Mouse (Mus musculus) frontal cortex, adult 2 months (tissue): ENCODE data around the gene 0610040J01Rik. TPM values are rescaled to one million over a fixed set of nuclear protein-coding genes. Genes with fewer than 3 reads are reported as not detected.

Experiments used
- DNase-seq, 2 experiments: peaks; one replicate each; pipeline ENCODE4 v3.0.0; 2022; ENCODE audit warnings: low spot score in 1 of 2; ENCODE audit errors: extremely low spot score in 1 of 2
- polyA plus RNA-seq: library from polyadenylated mRNA; depleted of rRNA; stranded (reverse); fragments of >200 nt; gene quantifications from 2 replicates; pipeline ENCODE4 v1.2.3, GENCODE M21; 2012

Gene 0610040J01Rik
- polyA plus RNA-seq, 1 experiment: 8.1 TPM

DNA sequence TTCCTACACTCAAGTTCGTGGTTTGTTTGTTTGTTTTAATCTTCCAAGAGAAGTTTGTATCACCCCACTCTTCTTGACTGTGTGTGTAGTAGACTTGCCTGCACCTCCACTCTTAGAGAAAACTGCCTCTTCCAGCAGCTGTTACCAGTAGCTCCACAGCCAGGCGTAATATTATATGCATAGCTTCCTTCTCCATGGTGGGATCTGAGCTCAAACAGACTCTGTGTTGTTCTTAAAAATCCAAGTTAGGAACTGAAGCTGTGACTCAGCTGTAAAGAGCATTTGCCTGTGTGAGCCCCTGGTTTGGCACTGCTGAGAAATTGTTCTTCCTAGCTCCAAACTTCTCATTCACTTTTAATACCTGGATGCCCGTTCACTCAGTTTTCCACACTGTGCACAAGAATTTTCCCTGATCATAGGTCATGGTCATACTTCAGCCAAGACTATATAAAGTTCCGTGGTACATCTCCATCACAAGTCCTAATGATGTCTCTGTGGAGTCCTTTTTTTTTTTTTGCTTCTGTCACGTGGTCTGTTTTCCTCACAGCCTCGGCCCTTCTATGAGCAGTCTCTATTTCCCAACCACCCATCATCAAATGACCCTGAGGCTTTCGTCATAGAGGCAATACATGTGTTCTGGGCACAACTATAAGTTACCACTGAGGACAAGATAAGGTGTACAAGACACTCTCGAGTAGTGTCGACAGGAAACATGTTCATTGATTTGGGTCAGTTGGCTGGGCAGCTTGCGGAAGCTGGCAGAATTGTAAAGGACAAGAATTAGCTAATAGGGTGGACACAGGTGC lies 16.4 kb downstream of the 0610040J01Rik start:
- no peak for DNase-seq

DNA sequence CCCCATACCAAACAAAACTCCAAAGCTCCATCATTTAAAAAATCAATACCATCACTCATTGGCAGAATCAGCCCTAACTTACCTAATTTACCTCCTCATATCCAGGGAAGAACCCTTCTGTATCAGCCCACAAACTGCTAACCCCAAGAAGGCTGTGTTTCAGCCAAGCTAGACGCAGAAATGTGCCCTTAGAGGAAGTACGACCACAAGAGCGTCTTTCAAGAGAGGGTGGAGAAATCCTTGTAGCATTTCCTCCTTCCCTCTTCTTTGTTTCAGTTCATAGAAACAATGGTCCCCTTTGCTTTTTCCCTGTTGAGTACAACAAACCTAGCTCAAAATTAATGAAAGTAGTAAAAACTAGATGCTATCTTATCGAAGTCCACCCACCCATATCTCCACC lies 18.9 kb downstream of the 0610040J01Rik start:
- DNase-seq: no peak

DNA sequence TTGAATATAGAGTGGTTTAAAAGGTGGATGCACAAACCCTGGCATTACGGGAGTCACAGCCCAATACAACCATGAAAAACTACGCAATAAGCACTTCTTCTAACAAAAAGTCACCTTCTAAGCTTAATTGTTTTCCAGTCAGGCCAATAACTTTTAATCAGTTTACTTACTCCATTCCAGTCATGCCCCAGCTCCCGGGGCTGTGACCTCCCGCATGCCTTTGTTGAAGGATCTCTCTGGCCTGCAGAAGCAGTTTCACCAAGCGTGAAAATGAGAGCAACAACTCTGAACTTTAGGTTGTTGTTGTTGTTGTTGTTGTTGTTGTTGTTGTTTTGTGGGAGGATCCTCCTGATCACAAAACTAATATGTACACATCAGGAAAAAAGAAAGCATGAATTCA lies 21.8 kb downstream of the 0610040J01Rik start:
- no peak for DNase-seq

DNA sequence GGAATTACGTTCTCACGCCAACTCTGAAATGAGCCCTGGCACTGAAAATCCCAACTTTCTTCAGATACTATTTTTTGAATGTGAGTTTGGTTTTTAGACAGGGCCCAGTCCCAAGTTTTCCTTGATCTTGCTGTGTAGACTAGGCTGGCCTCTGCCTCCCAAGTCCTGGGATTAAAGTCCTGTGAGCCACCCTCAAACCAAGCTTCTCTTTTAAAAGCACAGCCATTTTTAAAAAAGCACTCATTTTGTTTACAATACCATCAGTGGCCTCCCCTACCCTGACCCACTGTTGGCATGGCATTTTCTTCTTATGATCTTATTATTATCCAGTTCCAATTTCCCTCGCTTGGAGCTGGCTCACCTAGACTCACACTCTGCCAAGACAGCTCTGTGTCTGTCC lies 22.3 kb downstream of the 0610040J01Rik start:
- no peak for DNase-seq

DNA sequence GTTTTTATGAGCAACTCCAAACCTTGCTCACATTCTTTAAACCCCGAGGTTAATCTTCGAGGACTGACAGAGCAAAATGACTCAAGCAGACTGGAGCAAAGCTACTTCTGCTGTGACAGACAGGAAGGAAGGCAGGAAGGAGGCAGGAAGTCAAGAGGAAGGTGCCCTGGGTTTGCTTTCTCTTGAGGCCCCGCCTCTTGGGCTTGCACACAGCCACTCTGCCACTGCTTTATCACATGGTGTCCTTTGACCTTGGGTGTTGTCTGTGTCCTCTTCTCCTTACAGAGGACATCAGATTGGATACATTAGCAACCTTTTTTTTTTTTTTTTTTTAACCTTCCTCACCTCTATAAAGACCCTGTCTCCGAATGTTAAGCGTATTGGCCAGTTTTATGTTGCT lies 25.0 kb downstream of the 0610040J01Rik start:
- no peak for DNase-seq

DNA sequence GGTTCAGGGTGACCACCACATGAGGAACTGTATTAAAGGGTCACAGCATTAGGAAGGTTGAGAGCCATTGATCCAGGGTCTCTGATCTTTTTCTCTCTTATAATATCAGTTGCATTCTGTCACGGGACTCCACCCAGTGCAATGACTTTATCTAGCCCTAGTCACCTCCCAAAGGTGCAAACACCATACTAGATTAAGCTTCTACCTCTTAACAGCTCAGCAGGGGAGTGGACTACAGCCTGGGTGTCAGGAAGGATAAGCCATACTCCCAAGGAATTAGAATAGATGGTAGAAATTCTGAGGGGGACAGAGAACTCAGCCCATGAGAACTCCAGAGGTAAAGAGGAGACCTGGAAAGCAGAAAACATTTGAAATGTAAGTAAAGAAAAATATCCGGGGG lies 25.7 kb downstream of the 0610040J01Rik start:
- no peak for DNase-seq

DNA sequence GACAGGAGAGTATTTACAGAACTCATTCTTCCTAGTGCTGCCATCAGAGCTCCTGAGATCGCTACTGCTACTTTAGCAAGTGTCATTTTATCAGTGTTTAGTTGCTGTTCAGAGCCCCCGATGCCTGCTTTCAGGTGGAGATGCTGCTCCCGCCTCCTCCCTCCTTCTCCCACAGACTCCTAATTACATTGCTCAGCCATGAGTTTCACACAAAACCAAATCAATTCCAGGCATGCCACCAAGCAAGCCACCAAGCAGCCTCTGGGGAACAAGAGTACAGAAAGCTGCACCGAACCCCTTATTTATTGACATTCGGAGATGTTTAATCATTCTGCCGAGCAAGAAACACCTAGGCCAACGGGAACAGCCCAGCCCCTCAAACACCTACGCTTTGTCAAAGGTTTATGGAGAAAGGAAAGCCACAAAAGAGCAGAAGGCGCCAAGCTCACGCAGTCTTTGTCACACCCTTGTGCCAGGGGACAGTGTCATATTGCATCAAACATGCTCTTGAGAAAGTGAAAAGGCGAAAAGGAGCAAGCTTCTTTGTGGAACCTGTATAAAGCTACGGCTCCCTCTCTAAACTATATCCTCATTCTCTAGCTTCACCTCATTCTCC lies 27.7 kb downstream of the 0610040J01Rik start:
- no peak for DNase-seq

DNA sequence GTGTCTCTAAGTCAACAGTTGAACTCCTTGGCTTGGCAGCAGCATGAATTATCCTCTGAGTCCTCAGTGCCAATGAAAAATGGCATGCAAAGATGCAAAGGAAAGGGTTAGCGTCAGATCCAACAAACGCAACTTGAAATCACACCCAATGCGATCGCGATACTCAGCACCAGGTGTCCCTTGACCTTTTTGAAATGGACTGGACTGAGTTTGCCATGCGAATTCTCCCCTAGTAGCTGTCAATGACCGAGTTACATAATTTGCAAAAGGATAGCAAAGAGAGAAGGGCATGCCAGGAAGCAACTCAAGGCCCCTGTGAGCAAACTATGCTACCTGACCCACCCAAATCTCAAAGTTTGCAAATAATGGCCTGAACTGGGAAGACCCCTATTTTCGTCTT lies 34.9 kb downstream of the 0610040J01Rik start:
- no peak for DNase-seq

DNA sequence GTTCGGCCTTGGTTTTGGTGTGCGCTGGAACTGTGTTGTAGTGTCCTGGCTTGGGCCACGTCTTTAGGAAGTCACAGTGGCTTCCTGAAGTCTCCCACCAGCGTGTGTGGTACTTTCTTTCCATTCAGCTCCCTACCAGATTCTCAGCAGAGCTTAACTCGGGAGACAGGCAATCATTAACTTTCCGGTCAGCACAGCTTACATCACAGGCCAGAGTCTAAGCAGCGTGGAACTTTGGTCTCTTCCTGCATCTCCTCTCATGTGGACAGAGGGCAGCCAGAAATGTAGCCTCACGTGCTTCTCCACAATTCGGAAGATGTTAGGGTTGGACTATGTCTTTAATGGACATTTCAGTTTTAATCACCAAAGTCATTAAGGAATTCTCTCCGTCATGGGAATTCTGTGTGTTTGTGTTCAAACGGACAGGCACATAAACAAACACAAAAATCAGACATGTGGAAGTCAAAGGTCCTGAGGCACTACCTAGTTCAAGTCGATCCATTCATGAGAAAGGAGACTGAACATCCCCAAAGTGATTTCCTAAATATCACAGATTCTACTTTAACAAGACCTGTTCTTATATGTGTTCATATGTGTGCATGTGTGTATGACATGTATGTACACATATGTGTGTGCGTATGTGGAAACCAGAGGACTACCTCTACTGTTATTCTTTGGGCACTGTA lies 35.5 kb downstream of the 0610040J01Rik start:
- no peak for DNase-seq

DNA sequence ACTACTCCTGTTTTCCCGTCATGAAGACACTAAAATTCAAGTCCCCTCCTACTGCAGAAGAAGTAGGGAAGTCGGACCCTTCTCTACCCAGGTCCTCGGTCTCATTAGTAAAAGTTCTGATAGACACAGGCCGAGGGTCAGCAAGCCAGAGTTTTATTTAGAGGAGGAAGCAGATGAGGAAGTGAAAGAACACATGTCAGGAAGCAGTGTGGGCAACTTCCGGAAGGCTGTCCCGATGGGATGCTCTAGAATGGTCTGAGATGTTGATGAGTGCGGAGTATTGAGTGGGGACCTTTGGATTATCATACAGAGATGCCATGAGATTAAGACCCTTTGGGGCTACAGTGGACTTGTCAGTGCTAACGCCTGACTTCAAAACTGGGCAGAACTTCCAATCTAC lies 46.7 kb downstream of the 0610040J01Rik start:
- DNase-seq: no peak

DNA sequence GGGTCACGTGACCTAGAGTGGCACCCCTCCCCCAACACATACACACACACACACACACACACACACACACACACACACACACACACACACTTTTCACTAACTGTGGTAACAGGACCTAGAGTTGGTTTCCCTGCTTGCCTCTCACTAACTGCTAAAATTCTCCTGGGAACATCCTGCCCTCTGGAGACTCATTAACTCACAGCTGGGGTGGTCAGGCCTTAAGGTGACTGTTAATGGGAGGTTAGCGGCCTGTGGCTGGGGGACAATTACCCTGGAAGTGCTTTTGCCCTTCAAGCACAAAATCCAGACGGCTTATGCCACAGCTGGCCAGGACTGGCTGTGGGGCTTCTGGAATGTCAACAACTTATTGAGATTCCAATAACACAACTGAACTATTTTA lies 55.3 kb downstream of the 0610040J01Rik start:
- DNase-seq: no peak

DNA sequence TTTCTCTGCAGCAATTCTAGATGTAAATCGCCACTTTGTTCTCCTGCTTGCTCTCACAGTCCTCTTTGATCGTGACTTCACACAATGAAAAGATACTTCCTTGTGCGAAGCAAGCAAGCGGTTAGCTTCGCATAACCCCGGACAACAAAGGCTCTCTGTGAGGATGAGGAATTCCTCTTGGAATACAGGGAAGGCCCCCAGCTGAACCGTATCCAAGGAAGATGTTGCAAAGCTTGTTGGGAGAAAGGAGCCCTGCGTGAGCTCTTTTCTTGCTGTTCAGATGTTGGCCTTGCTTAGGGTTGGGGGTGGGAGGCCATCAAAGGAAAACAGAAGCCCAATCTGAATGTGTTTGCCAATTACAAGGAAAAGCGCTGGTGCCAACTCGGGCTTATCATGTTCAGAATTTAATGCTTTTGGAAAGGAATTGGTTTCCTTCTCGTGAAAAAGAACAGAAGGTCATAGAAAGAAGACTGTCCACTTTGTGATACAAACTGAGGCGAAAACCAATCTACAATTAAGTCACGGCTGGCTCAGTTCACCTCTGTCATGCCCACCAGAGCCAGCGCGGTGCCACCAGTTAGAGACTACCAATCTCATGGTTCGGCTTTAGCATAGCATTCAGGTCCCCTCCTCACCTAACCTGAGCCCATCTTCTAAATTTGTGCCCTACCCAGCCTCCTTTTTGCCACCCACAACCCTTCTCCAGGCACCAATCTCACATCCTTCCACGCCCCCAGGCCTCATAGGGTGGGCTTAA lies 60.2 kb downstream of the 0610040J01Rik start:
- DNase-seq: peak; percentile 7 to 47

DNA sequence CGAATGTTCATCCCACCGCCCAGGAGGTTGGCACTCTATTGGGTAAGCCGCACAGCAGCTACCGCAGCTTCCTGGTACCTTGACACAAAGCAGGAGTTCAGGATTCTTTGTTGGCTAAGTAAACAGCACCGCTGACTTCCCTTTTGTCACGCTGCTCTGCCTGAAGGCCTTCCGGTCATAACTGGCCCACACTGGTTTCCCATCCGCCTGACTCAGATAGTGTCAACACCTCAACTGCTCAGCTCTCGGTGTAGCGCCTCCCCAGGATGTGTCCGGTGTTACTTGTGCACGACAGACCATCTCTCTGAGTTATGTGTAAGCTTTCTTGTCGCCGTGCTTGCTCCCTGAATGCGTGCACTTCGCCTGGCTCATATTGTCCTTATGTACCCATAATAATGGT lies 62.7 kb downstream of the 0610040J01Rik start:
- DNase-seq: no peak

DNA sequence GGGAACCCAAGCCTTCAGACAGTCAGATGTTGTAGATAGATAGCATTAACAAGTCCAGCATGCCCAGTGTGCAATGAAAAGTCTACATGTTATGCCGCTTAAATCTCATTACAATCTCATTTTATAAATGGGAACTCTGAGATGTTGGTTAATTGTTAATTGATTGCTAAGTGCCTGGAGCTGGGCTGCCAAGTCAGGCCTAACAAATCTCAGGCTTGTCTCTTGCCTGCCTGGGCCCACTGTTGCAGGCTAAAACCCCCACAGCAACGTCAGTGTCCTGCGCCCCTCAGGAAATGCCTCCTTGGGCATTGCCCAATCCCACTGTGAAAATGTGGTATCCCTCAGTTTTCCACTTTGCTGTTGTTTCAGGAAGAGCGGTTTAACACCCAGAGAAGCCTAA lies 63.9 kb downstream of the 0610040J01Rik start:
- DNase-seq: no peak

DNA sequence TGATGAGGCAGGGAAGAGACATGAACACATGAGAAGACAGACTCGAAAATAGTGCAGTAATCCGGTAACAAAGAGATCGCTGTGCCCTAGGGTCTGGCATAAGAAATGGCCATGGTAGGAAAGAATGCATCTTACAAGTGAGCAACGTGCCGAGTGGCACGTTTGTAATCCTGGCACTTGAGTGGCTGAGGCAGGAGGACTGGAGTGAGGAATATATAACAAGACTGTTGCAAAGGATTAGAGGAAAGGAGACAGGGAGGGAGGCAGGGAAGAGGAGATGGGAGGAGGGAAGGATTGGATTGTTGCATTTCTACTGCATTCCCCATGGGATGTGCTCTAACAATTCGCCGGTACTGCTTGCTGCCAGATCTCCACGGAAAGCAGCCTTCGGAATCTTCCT lies 66.9 kb downstream of the 0610040J01Rik start:
- DNase-seq: no peak

DNA sequence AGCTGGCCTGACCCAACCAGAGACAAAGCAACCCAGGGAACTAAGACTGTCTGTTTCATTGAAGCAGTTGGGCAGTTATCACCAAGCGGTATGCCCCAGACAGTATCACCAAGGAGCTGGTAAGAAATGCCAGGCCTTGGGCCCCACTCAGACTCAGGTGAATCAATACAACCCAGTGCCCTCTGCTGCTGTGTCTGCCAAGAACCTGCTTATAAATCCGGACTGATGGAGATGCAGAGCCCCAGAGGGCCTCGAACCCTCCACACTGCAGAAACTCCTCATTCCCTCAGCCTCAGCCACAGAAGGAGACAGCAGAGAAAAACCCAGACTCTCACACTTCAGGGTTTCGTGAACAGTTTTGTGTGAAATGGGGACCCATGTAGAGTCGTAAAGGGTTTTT lies 74.1 kb downstream of the 0610040J01Rik start:
- no peak for DNase-seq

DNA sequence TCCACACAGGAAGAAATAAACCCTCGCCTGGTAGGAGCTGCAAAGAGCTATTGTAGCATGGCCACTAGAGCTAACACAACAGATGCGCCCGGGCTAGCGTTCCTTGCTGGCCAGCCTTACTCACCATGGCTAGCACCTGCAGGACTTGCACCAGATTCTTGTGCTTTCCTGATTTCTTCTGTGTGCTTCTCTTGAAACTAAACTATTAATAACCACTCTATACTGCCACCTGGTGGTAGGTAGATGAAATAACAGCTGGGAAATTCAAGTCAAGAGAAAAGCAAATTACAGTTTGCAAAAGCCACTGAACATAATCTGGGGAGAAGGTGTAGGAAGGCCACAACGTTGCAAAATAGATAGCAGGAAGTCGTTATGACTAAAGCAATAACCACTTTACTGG lies 74.5 kb downstream of the 0610040J01Rik start:
- DNase-seq: peak in 1 of 2 experiments; percentile 64

DNA sequence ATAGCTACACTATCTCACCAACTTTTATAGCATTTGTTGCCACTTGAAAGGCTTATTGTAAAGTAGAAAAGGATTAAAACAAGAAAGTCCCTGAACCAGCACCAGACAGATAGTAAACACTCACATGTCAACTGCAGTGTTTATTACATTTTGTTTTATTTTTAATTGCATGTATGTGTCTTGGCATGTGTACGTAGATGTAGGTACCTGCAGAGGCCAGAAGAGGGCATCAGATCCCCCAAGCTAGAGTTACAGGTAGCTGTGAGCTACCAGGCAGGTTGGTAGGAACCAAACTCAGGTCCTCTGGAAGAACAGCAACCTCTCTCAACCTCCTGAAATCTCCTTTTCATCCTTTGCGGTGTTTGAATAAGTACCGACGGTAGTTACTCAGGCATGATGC lies 74.9 kb downstream of the 0610040J01Rik start:
- DNase-seq: no peak

DNA sequence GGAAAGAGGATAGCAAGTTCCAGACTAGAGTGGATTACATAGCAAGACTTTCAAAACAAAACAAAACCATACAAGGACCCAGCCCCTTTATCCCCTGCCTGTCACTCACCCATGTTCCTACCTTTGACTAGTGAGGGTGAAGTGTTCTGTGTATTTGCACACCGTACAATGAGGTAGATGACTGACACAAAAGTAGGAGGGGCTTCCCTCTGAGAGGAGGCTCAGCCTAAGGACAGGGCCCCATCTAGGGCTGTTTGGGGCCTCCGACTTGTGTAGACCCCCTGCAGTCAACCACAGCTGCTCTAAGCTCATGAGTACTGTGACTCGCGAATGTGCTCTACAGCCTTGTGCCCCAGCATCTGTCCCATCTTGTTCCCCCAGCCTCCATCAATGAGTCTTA lies 79.1 kb downstream of the 0610040J01Rik start:
- no peak for DNase-seq

DNA sequence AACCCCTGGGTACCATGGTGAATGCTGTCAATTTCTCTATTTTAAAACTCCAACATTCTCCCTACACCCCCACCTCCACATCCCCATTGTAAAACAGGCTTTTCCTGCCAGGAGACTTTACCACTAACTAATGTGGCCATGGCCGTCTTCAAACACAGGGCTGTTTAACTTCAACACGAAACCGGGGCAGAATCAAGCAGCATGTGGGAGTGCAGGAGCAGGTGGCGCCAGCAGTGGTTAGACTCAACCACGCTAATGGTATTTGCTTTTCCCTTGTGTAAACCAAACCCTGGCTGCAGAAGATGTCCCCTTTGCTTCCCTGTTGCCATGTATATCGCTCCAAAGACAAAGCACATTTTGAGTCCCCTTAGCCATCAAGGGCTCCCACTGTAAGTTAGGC lies 79.7 kb downstream of the 0610040J01Rik start:
- DNase-seq: no peak
